Mouse (Mus musculus): ENCODE measurements around the gene Gldc. TPM values are rescaled to one million over a fixed set of nuclear protein-coding genes. Genes with fewer than 3 reads are reported as not detected.

The Gldc gene
- polyA plus RNA-seq, 1 experiment = 3.6 TPM

DNA sequence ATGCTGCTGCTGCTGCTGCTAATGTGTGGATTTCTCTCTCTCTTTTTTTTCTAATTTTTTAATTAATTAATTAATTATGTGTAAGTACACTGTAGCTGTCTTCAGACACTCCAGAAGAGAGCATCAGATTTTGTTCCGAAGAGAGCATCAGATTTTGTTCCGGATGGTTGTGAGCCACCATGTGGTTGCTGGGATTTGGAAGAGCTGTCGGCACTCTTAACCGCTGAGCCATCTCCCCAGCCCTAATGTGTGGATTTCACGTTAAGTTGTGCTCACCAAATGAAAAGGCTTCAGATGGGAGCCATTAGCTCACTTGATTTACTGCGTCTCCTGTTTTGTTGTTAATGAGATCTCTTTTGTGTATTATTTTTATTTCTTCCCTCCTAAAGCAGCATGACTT, 85.1 kb downstream of the Gldc start:
- Histone ChIP-seq H3K4me1 (ENCODE audit: control insufficient read depth, insufficient read depth, low read length) (no peaks in the 10 kb centered on the region), H3K27me3 (ENCODE audit: control insufficient read depth, insufficient read depth, low read length) (no peaks in the 10 kb centered on the region), H3K4me3 (ENCODE audit: control insufficient read depth, low read depth, low read length) (no peak overlapping the region), H3K36me3 (ENCODE audit: control insufficient read depth, insufficient read depth, low read length) (peaks cover 2% of the 10 kb centered on the region), H3K27ac (ENCODE audit: control insufficient read depth, insufficient read depth, low read depth, low read length) (no peak overlapping the region)
- TF ChIP-seq POLR2A (IDR thresholded peaks at IDR 0.05; ENCODE audit: control insufficient read depth, low read depth, low read length) = no peak
- TF ChIP-seq CTCF (IDR thresholded peaks at IDR 0.05; ENCODE audit: control insufficient read depth, insufficient read depth, insufficient replicate concordance, low read depth, low read length) = no peak

DNA sequence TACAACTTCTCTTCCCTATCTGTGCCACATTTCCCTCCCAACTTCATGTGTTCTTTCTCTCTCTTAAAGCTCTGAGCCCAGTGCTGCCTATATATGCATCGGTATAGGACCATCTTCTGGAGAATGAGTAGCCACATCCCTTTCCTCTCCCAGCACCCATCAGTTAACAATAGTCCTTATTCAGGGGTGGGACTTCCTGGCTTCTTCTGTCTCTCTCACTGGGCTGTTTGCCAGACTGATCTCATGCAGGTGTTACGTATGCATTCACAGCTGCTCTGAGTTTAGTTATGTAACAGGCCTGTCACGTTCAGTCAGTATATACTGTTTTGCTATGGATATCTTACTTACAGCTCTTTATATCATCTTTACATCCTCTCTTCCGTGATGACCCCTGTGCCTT, 109.4 kb downstream of the Gldc start:
- TF ChIP-seq CTCF (IDR thresholded peaks at IDR 0.05; ENCODE audit: control insufficient read depth, insufficient read depth, insufficient replicate concordance, low read depth, low read length) = no peak
- TF ChIP-seq POLR2A (IDR thresholded peaks at IDR 0.05; ENCODE audit: control insufficient read depth, low read depth, low read length) = no peak
- H3K36me3 ChIP-seq (ENCODE audit: control insufficient read depth, insufficient read depth, low read length) = no peaks in the 10 kb centered on the region
- no peaks in the 10 kb centered on the region for H3K27me3 ChIP-seq (ENCODE audit: control insufficient read depth, insufficient read depth, low read length)
- H3K4me1 ChIP-seq (ENCODE audit: control insufficient read depth, insufficient read depth, low read length) = no peaks in the 10 kb centered on the region
- H3K4me3 ChIP-seq (ENCODE audit: control insufficient read depth, low read depth, low read length) = no peak overlapping the region
- H3K27ac ChIP-seq (ENCODE audit: control insufficient read depth, insufficient read depth, low read depth, low read length) = no peak overlapping the region

- no peaks in the 10 kb centered on the region for H3K27me3 ChIP-seq (ENCODE audit: control insufficient read depth, insufficient read depth, low read length)
- H3K36me3 ChIP-seq (ENCODE audit: control insufficient read depth, insufficient read depth, low read length) = no peaks in the 10 kb centered on the region
- H3K4me3 ChIP-seq (ENCODE audit: control insufficient read depth, low read depth, low read length) = no peak overlapping the region
Measured at GRCm38 (mm10) chr19:30054218-30054617, 121.0 kb downstream of the Gldc start.

DNA sequence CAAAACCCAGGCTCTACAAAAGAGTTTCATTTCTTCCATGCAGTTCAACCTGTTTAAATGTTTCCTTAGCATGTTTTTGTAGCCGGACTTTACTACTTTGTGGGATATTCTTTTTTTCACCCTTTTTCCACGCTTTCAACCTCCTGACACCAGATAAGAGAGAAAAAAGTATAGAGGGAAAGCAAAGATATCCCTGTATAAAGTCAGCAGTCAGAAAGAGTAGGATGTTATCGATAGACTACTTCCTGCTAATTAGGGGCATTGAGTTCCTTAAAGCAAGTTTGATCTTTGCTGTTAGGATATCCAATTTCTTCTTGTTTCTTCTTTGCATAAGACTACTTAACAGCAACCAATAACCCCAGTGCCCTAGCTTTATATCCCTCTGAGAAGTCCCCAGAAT, 123.8 kb downstream of the Gldc start:
- TF ChIP-seq POLR2A (IDR thresholded peaks at IDR 0.05; ENCODE audit: control insufficient read depth, low read depth, low read length) = no peak
- no peak for TF ChIP-seq CTCF (IDR thresholded peaks at IDR 0.05; ENCODE audit: control insufficient read depth, insufficient read depth, insufficient replicate concordance, low read depth, low read length)
- no peaks in the 10 kb centered on the region for H3K36me3 ChIP-seq (ENCODE audit: control insufficient read depth, insufficient read depth, low read length)
- no peak overlapping the region for H3K27ac ChIP-seq (ENCODE audit: control insufficient read depth, insufficient read depth, low read depth, low read length)
- H3K4me1 ChIP-seq (ENCODE audit: control insufficient read depth, insufficient read depth, low read length) = no peaks in the 10 kb centered on the region
- no peaks in the 10 kb centered on the region for H3K27me3 ChIP-seq (ENCODE audit: control insufficient read depth, insufficient read depth, low read length)
- no peak overlapping the region for H3K4me3 ChIP-seq (ENCODE audit: control insufficient read depth, low read depth, low read length)

More at GRCm38 (mm10) chr19:30054218-30054617, 121.0 kb downstream of the Gldc start:
- Histone ChIP-seq H3K27ac (ENCODE audit: control insufficient read depth, insufficient read depth, low read depth, low read length) (no peak overlapping the region), H3K4me1 (ENCODE audit: control insufficient read depth, insufficient read depth, low read length) (no peaks in the 10 kb centered on the region)
- TF ChIP-seq CTCF (IDR thresholded peaks at IDR 0.05; ENCODE audit: control insufficient read depth, insufficient read depth, insufficient replicate concordance, low read depth, low read length) = no peak
- no peak for TF ChIP-seq POLR2A (IDR thresholded peaks at IDR 0.05; ENCODE audit: control insufficient read depth, low read depth, low read length)

DNA sequence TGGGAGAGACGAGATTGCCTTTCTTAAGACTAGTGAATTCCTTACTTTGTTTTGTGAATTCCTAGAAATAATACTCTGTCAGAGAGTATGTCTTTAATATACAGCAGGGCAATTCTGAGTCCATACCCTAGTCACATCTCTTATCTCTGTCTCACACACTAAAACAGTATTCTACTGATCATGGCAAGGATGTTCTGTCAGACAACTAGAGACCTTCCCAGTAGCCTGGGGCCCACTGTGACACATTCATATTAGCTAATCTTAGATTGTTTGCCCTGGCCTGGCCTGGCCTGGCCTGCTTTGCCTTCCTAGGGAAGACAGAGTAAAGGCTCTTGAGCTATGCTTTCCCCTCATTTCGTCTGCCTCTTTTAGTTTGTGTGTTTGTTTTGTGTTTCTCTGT, 124.6 kb downstream of the Gldc start:
- no peaks in the 10 kb centered on the region for H3K27me3 ChIP-seq (ENCODE audit: control insufficient read depth, insufficient read depth, low read length)
- H3K4me3 ChIP-seq (ENCODE audit: control insufficient read depth, low read depth, low read length) = no peak overlapping the region
- H3K4me1 ChIP-seq (ENCODE audit: control insufficient read depth, insufficient read depth, low read length) = no peaks in the 10 kb centered on the region
- H3K36me3 ChIP-seq (ENCODE audit: control insufficient read depth, insufficient read depth, low read length) = no peaks in the 10 kb centered on the region
- TF ChIP-seq CTCF (IDR thresholded peaks at IDR 0.05; ENCODE audit: control insufficient read depth, insufficient read depth, insufficient replicate concordance, low read depth, low read length) = no peak
- no peak overlapping the region for H3K27ac ChIP-seq (ENCODE audit: control insufficient read depth, insufficient read depth, low read depth, low read length)

Other genes with a start within 250 kb of the Gldc start
- 48.5 and 55.1 TPM in 2 replicates for gene Trpd52l3, start 171.6 kb downstream of the Gldc start, polyA plus RNA-seq (2012; rRNA removed)
- 13.5 and 14.0 TPM in 2 replicates for gene Uhrf2, start 144.9 kb downstream of the Gldc start, polyA plus RNA-seq (2012; rRNA removed)
- not detected in 2 replicates for gene Mbl2, start 57.5 kb upstream of the Gldc start, polyA plus RNA-seq (2012; rRNA removed)

Data from testis, adult 2 months (tissue).